Mouse (Mus musculus): ENCODE measurements around the gene Kdm7a. TPM values are rescaled to one million over a fixed set of nuclear protein-coding genes. Genes with fewer than 3 reads are reported as not detected.

Kdm7a gene
- polyA plus RNA-seq, 1 experiment from 2014 or later: 13.8 TPM

- H3K9ac ChIP-seq: peak overlapping the region; percentile 100
- H3K27me3 ChIP-seq (replicated peaks): no peaks in the 10 kb centered on the region; the same call in 1 of the 2 replicates
- H3K4me3 ChIP-seq: peak overlapping the region; percentile 100
- ATAC-seq: no peak
- H3K4me2 ChIP-seq: peak overlapping the region; percentile 88
- H3K9me3 ChIP-seq (replicated peaks): no peaks in the 10 kb centered on the region
- 32% methylated on average over 4 of the region's 4 CpGs for WGBS (ENCODE audit: insufficient replicate concordance)
- peak overlapping the region; percentile 91 for H3K27ac ChIP-seq
- peaks cover 43% of the 10 kb centered on the region for H3K4me1 ChIP-seq
- no peaks in the 10 kb centered on the region for H3K36me3 ChIP-seq
Measured at GRCm38 (mm10) chr6:39204444-39204843, 2.1 kb downstream of the Kdm7a start.

GRCm38 (mm10) chr6:39203236-39203635 lies 3.4 kb downstream of the Kdm7a start:
- H3K27me3 ChIP-seq (replicated peaks): no peaks in the 10 kb centered on the region; the same call in 1 of the 2 replicates
- H3K36me3 ChIP-seq: 0 out of 2 replicates have a peak, but pooled peaks cover 3% of the 10 kb centered on the region
- ATAC-seq: peak; percentile 92
- peaks cover 48% of the 10 kb centered on the region for H3K4me1 ChIP-seq
- H3K9ac ChIP-seq: peak overlapping the region; percentile 100
- peak overlapping the region; percentile 91 for H3K27ac ChIP-seq
- peak overlapping the region; percentile 88 for H3K4me2 ChIP-seq
- 28% methylated on average over 4 of the region's 4 CpGs for WGBS (ENCODE audit: insufficient replicate concordance)
- peak overlapping the region; percentile 100 for H3K4me3 ChIP-seq
- H3K9me3 ChIP-seq (replicated peaks): no peaks in the 10 kb centered on the region

GRCm38 (mm10) chr6:39193006-39193405 lies 13.6 kb downstream of the Kdm7a start:
- Histone ChIP-seq H3K4me1 (peaks cover 45% of the 10 kb centered on the region), H3K9me3 (replicated peaks) (no peaks in the 10 kb centered on the region), H3K36me3 (peaks cover 6% of the 10 kb centered on the region; the same call in 1 of the 2 replicates), H3K27me3 (replicated peaks) (no peaks in the 10 kb centered on the region), H3K9ac (no peak overlapping the region), H3K4me2 (no peak overlapping the region), H3K4me3 (no peak overlapping the region), H3K27ac (no peak overlapping the region)
- 87% methylated on average over 5 of the region's 5 CpGs for WGBS (ENCODE audit: insufficient replicate concordance)
- no peak for ATAC-seq

- ATAC-seq: peak; percentile 27; the same call in 1 of the 2 replicates
- WGBS (ENCODE audit: insufficient replicate concordance): 40% methylated on average over 2 of the region's 2 CpGs
- Histone ChIP-seq H3K27ac (no peak overlapping the region), H3K4me1 (peaks cover 37% of the 10 kb centered on the region), H3K27me3 (replicated peaks) (no peaks in the 10 kb centered on the region), H3K4me2 (0 out of 2 replicates have a peak overlapping the region, but pooled peaks have one; percentile 2), H3K36me3 (peaks cover 6% of the 10 kb centered on the region; the same call in 1 of the 2 replicates), H3K9ac (no peak overlapping the region), H3K4me3 (no peak overlapping the region), H3K9me3 (replicated peaks) (no peaks in the 10 kb centered on the region)
Measured at GRCm38 (mm10) chr6:39191518-39191917, 15.1 kb downstream of the Kdm7a start.

GRCm38 (mm10) chr6:39187227-39187626 lies 19.4 kb downstream of the Kdm7a start:
- Histone ChIP-seq H3K27me3 (replicated peaks) (no peaks in the 10 kb centered on the region), H3K9me3 (replicated peaks) (no peaks in the 10 kb centered on the region), H3K27ac (no peak overlapping the region), H3K4me2 (no peak overlapping the region), H3K9ac (no peak overlapping the region), H3K4me3 (no peak overlapping the region), H3K36me3 (peaks cover 6% of the 10 kb centered on the region; the same call in 1 of the 2 replicates), H3K4me1 (peaks cover 19% of the 10 kb centered on the region)
- ATAC-seq: no peak
- 12% methylated on average over 2 of the region's 2 CpGs for WGBS (ENCODE audit: insufficient replicate concordance)

- Histone ChIP-seq H3K4me3 (no peak overlapping the region), H3K27me3 (replicated peaks) (no peaks in the 10 kb centered on the region), H3K4me2 (no peak overlapping the region), H3K27ac (no peak overlapping the region), H3K4me1 (no peaks in the 10 kb centered on the region), H3K9me3 (replicated peaks) (no peaks in the 10 kb centered on the region), H3K36me3 (peaks cover 60% of the 10 kb centered on the region), H3K9ac (no peak overlapping the region)
- WGBS (ENCODE audit: insufficient replicate concordance): 33% methylated on average over 1 of the region's 1 CpGs
- no peak for ATAC-seq
Measured at GRCm38 (mm10) chr6:39169089-39169488, 37.5 kb downstream of the Kdm7a start.

GRCm38 (mm10) chr6:39164891-39165290 lies 41.7 kb downstream of the Kdm7a start:
- WGBS (ENCODE audit: insufficient replicate concordance): 100% methylated on average over 1 of the region's 1 CpGs
- no peaks in the 10 kb centered on the region for H3K27me3 ChIP-seq (replicated peaks)
- ATAC-seq: no peak
- H3K4me3 ChIP-seq: no peak overlapping the region
- no peak overlapping the region for H3K4me2 ChIP-seq
- no peaks in the 10 kb centered on the region for H3K9me3 ChIP-seq (replicated peaks)
- H3K9ac ChIP-seq: no peak overlapping the region
- H3K36me3 ChIP-seq: peaks cover 71% of the 10 kb centered on the region
- no peak overlapping the region for H3K27ac ChIP-seq
- H3K4me1 ChIP-seq: peaks cover 14% of the 10 kb centered on the region

GRCm38 (mm10) chr6:39161975-39162374 lies 44.6 kb downstream of the Kdm7a start:
- ATAC-seq: peak; percentile 89
- 53% methylated on average over 6 of the region's 6 CpGs for WGBS (ENCODE audit: insufficient replicate concordance)
- H3K27ac ChIP-seq: peak overlapping the region; percentile 70
- H3K9me3 ChIP-seq (replicated peaks): no peaks in the 10 kb centered on the region
- H3K4me2 ChIP-seq: peak overlapping the region; percentile 40
- peaks cover 14% of the 10 kb centered on the region for H3K4me1 ChIP-seq
- H3K4me3 ChIP-seq: no peak overlapping the region
- peaks cover 57% of the 10 kb centered on the region for H3K36me3 ChIP-seq
- peak overlapping the region; percentile 31; the same call in 1 of the 2 replicates for H3K9ac ChIP-seq
- H3K27me3 ChIP-seq (replicated peaks): no peaks in the 10 kb centered on the region

- no peak overlapping the region for H3K4me3 ChIP-seq
- no peak overlapping the region for H3K4me2 ChIP-seq
- no peak overlapping the region for H3K9ac ChIP-seq
- ATAC-seq: no peak
- no peaks in the 10 kb centered on the region for H3K9me3 ChIP-seq (replicated peaks)
- H3K27ac ChIP-seq: no peak overlapping the region
- 72% methylated on average over 6 of the region's 6 CpGs for WGBS (ENCODE audit: insufficient replicate concordance)
- H3K36me3 ChIP-seq: peaks cover 81% of the 10 kb centered on the region
- H3K4me1 ChIP-seq: no peaks in the 10 kb centered on the region
- no peaks in the 10 kb centered on the region for H3K27me3 ChIP-seq (replicated peaks)
Measured at GRCm38 (mm10) chr6:39146041-39146440, 60.5 kb downstream of the Kdm7a start.

- Histone ChIP-seq H3K27me3 (replicated peaks) (no peaks in the 10 kb centered on the region), H3K27ac (no peak overlapping the region), H3K4me1 (no peaks in the 10 kb centered on the region), H3K4me3 (no peak overlapping the region), H3K4me2 (no peak overlapping the region), H3K9me3 (replicated peaks) (no peaks in the 10 kb centered on the region), H3K36me3 (peaks cover 21% of the 10 kb centered on the region), H3K9ac (no peak overlapping the region)
- 60% methylated on average over 5 of the region's 5 CpGs for WGBS (ENCODE audit: insufficient replicate concordance)
- no peak for ATAC-seq
Measured at GRCm38 (mm10) chr6:39132556-39132955, 74.0 kb downstream of the Kdm7a start.

GRCm38 (mm10) chr6:39131480-39131879 lies 75.1 kb downstream of the Kdm7a start:
- Histone ChIP-seq H3K4me2 (no peak overlapping the region), H3K27ac (no peak overlapping the region), H3K4me3 (no peak overlapping the region), H3K9me3 (replicated peaks) (no peaks in the 10 kb centered on the region), H3K9ac (no peak overlapping the region), H3K4me1 (no peaks in the 10 kb centered on the region), H3K36me3 (peaks cover 21% of the 10 kb centered on the region), H3K27me3 (replicated peaks) (no peaks in the 10 kb centered on the region)
- 46% methylated on average over 4 of the region's 4 CpGs for WGBS (ENCODE audit: insufficient replicate concordance)
- no peak for ATAC-seq

- Histone ChIP-seq H3K9ac (no peak overlapping the region), H3K4me2 (no peak overlapping the region), H3K36me3 (no peaks in the 10 kb centered on the region), H3K4me3 (no peak overlapping the region), H3K27ac (no peak overlapping the region), H3K9me3 (replicated peaks) (no peaks in the 10 kb centered on the region), H3K27me3 (replicated peaks) (peaks cover 26% of the 10 kb centered on the region), H3K4me1 (no peaks in the 10 kb centered on the region)
- ATAC-seq: no peak
Measured at GRCm38 (mm10) chr6:39124719-39125118, 81.9 kb downstream of the Kdm7a start.

GRCm38 (mm10) chr6:39120685-39121084 lies 85.9 kb downstream of the Kdm7a start:
- 41% methylated on average over 3 of the region's 3 CpGs for WGBS (ENCODE audit: insufficient replicate concordance)
- no peak overlapping the region for H3K9ac ChIP-seq
- no peak overlapping the region for H3K4me3 ChIP-seq

More at GRCm38 (mm10) chr6:39120685-39121084, 85.9 kb downstream of the Kdm7a start:
- Histone ChIP-seq H3K4me1 (peaks cover 15% of the 10 kb centered on the region), H3K9me3 (replicated peaks) (no peaks in the 10 kb centered on the region), H3K27ac (no peak overlapping the region), H3K4me2 (no peak overlapping the region), H3K36me3 (no peaks in the 10 kb centered on the region), H3K27me3 (replicated peaks) (peaks cover 67% of the 10 kb centered on the region)
- no peak for ATAC-seq
